Mouse (Mus musculus) C2C12 (cell line): ENCODE results near the gene Slc4a1.

Source experiments
- CTCF ChIP-seq: IDR thresholded peaks from one replicate; pipeline ENCODE4 v1.5.1; 2011; ENCODE audit not compliant: control insufficient read depth, insufficient read depth, insufficient read length
- FOSL1 ChIP-seq: IDR thresholded peaks from one replicate; pipeline ENCODE4 v1.8.0; 2011; ENCODE audit warnings: mild to moderate bottlenecking, low read length; ENCODE audit not compliant: poor library complexity, insufficient read depth, severe bottlenecking
- MYOD1 ChIP-seq: IDR thresholded peaks from one replicate; pipeline ENCODE4 v1.6.1; 2011; ENCODE audit warnings: low read depth; ENCODE audit not compliant: control insufficient read depth, insufficient read length
- MYOG ChIP-seq: IDR thresholded peaks from one replicate; pipeline ENCODE4 v1.6.1; 2011; ENCODE audit not compliant: control insufficient read depth, insufficient read length; ENCODE audit errors: extremely low read depth
- USF1 ChIP-seq: IDR thresholded peaks from one replicate; pipeline ENCODE4 v1.6.1; 2011; ENCODE audit warnings: low read depth, mild to moderate bottlenecking, control low read depth, moderate library complexity

DNA sequence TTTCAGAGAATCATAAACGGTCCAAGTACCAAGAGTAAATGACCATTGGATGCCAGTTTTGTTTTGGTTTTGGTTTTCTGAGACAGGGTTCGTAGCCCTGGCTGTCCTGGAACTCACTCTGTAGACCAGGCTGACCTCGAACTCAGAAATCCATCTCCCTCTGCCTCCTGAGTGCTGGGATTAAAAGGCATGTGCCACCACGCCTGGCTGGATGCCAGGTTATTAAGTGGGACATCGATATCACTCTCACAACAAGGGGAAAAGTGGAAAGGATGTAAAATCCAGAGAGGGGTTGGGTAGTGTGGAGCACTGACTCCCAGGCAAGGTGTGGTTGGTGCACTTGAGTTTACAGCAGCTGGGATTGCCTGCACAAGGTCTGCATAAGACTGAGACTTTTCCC lies 14.1 kb upstream of the Slc4a1 start:
- TF ChIP-seq CTCF, result no peak
- TF ChIP-seq USF1, result no peak
- TF ChIP-seq MYOD1, result no peak
- no peak for TF ChIP-seq MYOG
- TF ChIP-seq FOSL1, result no peak
